Mouse (Mus musculus): ENCODE measurements at regions not wholly inside any gene's neighbourhood (a gene's known extent, or its start where the extent isn't known, plus 50 kb on each side); places are given as distances from the start of the nearest gene placed in this dataset.

DNA sequence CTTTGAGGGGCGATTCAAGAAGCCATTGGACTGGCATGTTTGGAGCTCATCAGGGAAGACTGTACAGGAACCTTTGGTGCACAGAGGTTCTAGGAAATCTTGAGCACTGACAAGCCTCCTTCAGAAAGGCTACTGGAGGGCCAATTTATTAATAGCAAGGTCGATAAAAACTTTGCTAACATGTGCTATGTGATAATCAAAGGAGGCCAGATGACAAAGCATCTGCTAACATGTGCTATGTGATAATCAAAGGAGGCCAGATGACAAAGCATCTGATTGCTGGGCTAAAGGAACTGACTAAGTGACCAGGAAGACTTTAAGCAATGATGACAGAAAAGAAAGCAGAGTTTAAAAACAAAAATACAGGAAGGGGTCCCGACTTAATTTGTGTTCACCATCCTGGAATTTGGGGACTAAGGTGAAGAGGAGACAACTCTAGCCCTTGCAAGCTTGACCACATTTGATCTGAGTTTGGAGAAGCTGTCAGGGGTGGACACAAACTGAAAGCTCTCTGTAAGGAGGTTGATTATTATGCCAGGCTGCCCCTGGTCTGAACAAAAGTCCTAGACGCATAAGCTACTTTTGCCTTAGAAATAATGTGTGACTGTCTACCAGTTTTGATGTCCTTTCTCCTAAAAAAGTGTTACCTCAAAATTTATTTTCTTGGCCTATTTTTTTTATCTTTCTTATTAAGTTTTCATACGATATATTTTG is 455.5 kb upstream of the Fam92a start:
- DNase-seq = no peak

DNA sequence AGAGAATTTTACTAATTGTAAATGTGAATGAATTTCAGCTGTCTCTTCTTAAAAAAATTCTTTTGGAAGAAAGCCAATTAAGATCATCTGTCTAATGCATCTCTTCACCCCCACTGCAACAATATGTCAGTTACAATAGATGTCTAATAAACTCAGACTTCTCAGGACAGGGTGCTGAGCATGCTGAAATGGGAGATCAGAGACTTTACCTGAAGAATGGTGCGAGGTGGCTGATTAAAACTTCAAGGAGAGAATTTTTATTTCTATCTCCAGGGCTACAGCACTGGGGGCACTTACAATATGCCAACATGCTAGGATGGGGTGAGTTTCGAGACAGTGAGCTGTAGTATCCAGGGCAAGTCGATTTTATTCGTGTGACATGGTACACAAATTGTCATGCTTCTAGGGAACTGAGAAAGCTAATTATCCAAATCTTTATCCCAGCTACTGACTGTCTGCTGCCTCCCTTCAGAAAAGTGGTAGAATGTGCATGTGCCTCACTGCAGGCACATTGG is 449.0 kb upstream of the Fam92a start:
- no peak for DNase-seq

DNA sequence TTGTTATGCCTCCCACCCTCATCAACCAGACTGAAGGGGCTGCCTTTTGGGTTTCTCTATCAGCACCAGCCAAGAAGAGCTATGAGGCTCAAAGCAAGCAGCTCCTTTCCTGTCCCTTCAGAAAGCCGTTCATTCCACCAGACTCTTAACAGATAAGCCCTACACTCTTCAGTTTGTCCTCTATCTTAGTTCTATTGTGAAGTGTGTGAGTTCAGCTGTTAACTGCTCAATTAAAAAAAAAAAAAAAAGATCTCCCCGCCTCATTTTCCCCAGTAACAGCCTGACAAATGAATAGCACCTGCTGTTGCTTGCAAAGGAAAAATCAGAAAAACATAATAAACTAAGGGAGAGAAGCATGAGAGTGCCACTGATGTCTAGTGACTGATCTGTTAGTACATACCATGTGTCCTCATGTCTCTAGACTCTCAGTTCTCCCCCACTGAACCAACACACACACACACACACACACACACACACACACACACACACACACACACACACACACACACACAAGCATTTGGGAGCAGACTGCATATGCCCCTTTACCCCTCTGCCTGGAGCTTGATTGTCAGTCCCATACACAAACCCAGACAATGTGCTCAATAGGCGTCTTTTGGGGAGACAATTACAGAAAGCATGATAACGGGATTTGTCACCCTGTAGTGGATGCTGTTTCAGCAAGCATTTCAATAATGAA is 448.4 kb upstream of the Fam92a start:
- no peak for DNase-seq

DNA sequence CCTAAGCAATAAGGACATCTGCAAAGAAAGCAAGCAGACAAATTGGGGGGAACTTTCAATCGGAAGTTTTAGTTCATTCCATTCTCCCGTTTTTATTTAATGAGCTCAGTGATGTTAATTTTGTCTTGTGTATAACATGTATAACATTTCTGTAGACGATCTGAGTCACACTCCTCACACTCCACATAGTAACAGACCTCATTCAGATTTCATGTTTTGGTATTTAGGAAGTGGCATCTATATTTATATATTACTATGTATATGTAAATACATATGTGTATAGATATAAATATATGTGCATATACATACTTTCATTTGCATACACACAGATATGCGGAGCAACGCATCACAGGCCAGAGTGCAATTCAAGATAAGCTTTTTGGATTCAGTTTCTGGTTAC is 444.9 kb upstream of the Fam92a start:
- no peak for DNase-seq

DNA sequence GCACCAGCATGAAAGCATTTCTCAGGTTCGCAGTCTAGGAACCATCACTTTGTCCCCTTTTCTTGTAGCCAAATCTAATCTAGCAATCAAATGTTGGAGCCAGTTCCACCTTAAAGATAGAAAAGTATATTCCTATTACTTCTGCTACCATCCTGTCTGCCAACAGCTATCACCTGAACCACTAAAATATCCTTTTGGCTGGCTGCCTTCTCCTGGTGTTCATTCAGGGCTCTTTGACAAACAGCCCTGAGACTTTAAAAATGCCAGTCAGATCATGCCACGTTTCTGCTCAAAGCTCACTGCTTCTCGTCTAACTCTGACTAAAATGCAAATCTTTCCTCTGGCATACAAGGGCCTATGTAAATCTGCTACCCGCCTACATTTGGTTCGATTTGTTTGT is 439.7 kb upstream of the Fam92a start:
- DNase-seq = no peak

DNA sequence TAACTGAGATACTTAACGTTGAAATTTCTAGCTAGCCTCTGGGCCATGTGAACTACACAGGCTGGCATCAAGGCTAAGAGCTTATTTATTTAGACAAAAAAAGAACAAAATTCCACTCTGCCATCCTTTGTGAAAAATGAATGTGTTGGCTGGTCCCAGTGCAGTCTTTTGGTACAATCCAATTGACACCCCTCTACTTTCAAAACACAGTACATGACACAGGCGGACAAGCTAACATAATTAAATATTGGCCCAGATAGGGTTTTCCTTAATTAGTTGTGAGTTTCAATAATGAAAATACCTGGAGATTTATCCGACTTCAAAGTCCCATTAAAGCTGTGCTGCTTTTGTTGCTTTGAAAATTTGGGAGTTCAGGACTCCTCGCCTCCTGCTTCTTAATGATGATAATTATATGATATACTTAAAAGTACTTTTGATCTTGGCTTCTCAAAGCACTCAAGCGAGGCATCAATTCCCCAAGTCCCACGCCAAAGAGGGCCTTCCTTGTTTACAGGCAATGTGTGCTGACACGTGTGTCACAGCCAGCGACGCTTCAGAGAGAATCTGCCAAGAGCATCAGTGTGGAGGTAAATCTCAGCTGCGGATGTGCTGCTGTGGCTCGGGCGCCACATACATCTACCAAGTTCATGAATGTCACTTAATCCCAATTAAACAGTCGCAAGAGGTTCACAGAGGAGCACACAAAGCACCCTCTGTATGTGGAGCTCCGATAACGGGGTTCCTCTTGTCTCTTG is 429.5 kb upstream of the Fam92a start:
- no peak for DNase-seq

DNA sequence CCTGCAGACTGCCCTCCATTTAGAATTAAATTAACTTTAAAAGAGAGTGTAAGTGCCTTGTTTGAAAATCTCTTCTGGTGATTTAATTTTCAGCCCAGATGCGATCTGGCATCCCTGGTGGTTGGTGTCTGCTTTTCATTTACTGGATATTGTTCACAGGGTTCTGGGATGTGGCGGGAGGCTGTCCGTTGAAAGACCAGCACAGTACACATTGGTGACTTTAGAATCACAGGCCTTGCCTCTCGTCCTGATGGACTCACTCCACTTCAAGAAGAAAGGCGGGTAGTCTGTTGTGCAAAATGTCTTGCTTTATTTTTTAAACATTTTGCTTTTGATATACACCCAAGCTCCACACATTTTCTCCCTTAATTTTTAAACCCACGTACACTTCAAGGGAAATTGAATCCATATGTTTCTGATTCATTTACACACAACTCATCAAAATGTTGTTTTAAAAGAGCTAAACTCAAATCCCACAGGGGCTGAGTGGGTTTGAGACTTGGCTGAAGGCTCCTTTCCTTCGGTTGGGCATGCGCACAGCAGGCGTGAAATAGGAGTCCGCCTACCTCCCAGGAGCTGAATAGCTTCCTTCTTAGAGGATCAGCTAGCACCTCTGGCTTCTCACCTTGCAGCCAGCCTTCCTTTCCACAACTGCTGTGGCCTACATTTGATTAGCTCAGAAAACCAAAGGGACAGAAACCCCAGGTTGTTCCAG is 424.1 kb upstream of the Fam92a start:
- DNase-seq = no peak

DNA sequence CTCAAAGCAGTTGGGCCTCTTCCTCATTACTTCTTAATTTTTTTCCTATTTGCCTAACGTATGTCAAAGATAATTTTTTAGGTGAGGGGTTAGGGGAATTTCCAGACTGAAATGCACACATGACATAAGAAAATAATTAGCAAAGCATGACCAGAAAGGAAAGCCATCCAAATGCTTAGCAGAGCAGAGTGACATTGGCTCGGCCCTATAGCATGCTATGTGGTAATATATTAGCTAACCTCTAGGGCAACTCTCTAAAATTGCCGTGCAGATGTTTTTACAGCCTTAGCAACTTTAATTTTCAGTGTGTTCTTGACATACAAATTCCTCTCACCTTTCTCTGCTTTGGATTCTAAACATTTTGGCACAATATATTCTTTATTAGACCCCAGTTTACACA is 421.2 kb upstream of the Fam92a start:
- DNase-seq = no peak

DNA sequence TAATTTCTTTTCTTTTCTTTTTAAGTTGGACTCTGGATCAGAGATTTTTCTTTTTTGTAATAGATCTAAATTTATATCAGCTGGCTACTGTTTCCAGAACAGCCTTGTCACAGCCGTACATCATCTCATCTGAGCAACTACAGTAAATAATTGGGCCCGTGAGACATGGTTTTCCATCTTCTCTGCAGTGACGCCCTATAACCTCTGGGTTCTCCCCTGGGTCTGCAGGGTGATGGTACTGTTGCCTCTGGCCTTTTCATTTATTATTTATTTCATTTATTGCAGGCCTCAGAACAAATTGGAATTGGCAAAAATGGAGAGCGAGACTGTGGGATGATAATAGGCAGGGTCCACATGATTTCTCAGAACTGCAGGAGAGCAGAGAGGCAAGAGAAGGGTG is 406.3 kb upstream of the Fam92a start:
- DNase-seq = no peak

DNA sequence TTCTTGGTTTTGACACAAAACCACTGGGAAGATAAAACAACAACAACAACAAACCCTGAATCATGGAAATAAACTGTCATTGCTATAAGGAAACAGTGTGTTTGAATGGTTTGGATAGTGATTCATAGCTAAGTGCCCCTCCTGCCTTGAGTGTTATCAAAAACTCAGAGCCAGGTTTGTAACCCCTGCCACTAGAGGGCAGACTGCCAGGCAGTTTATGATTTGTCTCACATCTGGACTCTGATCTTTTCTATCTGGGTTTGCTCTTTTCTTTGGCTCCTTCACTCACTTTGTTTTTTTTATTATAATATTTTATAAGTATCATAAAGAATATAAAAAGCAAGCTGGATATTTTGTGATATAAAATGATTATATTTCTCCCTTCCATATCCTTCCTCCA is 400.1 kb upstream of the Fam92a start:
- no peak for DNase-seq

DNA sequence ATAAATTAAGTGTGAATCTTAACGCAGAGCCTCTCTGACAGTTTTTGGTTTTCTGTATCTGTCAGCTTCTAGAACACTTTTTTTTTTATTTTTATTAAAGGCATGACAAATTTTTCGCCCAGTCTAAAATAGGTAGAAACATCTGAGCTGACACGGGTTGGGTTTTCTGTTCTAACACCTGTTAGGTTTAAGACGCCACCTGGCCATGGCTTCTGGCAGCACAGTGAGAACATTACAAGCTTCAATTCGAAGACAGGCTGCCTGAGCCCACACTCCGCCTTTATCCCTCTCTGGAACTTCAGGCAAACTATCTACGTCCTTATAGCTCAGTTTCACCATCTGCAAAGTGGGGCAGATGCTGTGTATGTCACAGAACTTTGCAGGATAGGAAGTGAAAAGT is 398.9 kb upstream of the Fam92a start:
- DNase-seq = no peak

DNA sequence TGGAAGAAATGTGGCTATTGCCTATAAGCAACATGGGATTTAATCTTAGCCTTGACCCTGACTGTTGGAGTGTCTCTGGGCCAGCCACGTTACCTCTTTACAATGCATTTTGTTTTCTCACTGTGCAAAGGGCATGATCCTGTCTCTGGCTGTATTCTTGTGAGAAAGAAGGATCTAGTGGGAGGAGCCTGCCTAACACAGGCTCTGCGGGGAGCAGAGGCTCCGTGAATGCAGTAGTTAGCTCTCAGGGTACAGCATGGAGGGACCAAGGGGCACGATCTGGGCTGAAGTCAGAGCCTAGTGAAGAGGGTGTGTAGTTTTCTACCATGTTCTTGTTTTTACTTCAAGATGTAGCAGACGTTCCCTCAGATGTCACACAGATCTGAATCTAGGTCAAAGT is 395.8 kb upstream of the Fam92a start:
- DNase-seq = no peak

DNA sequence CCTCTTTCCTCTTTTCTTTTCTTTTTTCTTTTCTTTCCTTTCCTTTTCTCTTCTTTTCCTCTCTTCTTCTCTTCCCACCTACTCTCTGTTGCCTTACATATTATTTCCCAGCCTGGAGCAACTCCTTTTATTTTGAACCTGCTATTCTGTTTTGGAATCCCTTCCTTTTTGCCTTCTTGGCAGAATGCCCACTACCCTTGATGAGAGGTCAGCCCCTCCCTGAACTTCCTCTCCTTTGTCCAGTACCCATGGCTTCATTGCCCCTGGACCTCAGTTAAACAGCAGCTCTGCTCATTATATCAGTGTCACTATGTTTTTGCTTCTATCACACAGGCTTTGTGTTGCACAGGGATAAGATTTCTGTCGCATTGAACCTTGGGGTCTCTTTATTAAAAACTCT is 391.2 kb upstream of the Fam92a start:
- DNase-seq = no peak

DNA sequence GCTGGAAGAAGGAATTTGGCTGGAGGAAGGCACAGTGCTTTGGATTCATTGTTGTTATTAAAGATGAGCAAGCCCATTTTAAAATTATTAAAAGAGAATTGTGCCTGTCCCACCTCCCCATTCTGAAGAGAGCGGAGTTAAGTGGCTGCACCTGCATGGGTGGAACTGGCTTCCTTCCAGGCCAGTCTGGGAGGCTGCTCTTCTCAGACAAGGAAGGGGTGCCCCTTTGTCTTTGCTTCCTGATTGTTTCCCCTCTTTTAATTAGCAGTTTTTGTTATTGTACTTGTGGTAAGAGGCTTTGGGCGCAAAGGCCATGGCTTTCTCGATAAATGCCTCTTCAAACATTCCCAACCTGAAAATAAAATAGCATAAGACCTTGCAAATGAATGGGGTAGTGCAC is 388.7 kb upstream of the Fam92a start:
- DNase-seq = no peak

DNA sequence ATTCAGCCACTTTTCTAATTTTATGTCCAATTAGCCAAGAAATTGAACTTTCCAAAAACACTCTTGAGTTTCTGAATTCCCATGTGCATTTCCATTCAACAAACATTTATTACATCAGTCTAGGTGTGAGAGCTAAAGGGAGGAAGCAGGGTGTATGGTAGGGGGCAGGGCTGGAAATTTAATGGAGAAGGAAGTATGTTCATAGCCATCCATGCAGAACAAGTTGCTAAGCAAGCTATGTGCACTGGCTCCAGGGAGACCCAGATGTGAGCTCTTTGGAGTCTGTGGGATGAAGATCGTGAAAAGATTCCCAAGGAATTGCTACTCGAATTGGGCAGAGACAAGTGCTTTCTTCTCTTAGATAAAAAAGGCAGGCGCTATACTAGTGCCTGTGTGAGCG is 388.2 kb upstream of the Fam92a start:
- DNase-seq = no peak

DNA sequence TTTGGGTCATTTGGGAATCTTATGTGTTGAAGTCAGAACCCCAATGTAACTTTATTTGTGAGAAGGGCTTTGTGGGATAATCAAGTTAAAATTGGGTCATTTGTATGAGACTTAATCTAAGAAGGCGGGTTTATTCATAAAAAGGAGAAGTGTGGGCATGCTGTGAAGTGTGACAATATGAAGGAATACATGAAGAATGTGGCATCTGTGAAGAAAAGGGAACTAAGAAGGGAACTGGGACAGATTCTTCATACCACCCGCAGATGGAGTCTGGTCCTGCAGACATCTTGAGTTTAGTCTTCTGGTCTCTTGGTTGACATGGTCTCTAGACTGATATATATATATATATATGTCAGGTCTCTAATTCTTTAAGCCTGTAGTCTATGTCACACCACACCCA is 385.3 kb upstream of the Fam92a start:
- no peak for DNase-seq

DNA sequence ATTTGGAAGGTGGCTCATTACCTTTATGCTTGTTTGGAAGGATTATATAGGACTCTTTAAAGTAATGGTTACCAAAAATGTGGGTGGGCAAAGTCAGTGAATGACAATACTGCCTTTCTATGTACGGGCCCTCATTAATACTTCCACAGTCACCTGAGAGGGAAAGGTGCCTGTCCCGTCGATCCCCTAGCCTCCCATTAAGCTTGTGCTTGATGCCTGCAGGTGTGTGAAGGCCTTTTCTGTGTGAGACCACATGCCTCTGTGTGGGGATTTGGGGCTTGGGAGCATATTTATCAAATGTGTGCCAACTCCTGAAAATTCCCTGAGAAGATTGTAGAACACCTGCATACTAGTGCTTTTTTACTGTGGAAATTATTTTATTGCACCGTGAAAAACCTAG is 377.4 kb upstream of the Fam92a start:
- no peak for DNase-seq

DNA sequence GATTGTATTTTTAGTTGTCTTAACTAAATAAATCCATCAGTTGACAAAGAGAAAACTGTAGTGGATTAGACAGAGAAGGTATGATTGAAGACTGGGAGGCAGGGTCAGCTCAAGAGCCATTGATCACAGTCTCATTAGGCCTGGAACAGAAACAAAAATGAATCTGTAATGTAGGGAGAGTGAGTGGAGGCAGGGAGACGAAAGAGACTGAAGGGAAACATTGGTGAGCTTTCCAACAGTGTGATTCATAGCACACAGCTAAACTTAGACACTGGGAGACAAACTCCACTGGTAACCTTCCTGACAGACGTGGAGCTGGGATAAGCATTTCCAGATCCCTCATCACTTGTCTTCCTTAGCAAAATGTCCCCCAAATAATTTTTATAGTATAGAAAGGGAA is 372.1 kb upstream of the Fam92a start:
- no peak for DNase-seq

DNA sequence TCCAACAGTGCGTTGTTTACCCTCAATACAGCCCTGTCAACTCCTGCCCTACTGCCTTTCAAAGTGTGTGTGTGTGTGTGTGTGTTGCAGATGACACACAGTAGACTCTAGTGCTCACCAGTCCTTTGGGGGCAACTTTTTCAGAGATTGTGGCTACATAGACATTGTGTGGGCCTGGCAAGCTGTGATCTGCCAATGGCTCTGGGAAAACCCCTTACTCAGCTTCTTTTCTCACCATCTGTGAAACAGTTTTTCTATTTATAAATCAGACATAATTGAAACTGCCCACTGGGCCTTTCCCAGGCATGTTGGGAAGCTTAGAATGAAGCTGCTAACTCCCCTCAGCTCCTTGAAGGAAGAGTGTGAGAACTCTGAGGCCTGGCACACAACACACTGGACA is 369.7 kb upstream of the Fam92a start:
- no peak for DNase-seq

DNA sequence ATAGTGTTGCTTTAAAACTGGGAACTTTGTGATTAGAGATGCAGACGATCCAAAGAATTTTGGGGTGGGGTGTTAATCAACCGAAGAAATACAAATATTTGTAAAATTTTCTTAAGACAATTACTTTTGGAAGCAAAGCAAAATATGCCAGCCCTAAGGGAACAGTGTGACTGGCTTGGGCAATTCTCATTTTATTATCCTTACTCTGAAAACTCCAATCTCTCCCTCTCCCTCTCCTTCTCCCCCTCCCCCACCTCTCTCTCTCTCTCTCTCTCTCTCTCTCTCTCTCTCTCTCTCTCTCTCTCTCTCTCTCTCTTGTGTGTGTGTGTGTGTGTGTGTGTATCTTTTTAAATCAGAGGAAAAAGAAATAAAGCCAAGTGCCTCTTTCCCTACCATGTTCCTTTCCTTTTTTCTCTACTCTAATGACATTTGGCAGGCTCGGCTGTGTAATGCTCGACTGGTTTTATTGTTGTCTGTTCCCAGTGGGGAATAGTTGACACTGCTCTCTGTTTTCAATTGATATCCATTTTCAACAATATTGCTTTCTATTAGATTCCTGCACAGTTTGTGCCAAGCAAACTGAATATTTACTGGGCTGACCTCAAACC is 367.5 kb upstream of the Fam92a start:
- no peak for DNase-seq

DNA sequence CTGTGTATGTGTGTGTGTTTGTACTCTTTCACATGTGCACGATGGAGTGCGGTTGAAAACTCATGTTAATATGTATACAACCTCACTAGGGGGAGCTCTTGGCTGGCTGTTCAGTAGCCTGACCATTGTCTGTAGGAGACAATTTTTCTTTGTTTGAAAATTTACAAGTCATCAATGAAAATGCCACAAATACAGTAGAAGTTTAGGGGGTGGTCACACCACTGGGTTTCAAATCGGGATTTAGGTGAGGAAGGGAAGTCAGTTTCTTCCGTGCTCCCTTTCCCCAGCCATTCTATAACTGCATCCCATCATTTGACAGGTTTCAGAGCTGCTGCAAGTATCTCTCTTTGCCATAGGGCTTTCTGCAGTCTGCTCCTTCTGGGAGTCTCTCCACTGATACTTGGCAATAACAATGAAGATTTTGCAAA is 366.9 kb upstream of the Fam92a start:
- DNase-seq = no peak

DNA sequence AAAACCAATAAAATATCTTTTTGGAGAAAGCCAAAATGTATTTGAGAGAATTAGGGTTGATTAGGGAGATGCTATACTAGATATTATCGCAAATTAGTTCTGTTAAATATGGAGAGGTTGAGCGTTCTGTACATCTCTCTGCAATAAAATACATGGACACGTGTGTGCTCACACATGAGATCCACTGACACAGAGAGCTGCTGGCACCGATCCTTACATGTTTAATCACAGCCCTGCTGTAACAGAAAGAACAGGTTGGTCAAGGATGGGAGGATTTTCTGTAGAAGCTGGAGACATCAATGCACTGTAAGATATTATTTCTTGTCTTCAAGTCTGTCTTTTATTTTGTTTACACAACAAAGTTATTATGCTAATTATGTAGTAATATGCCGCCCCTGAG is 366.2 kb upstream of the Fam92a start:
- DNase-seq = no peak

Measured in gastrocnemius, postnatal 25 days (tissue).